Mouse (Mus musculus) embryonic facial prominence, embryonic 13.5 days (tissue): ENCODE measurements around the gene Asic2. TPM values are rescaled to one million over a fixed set of nuclear protein-coding genes. Genes with fewer than 3 reads are reported as not detected.

ENCODE experiments used
- ATAC-seq: fragments of 200-750 bp; cut with Nextera tagmentation; 2 replicates; pipeline ENCODE4 v1.8.0; 2017; ENCODE audit warnings: low read depth; ENCODE audit not compliant: insufficient number of reproducible peaks, insufficient read depth, low FRiP score, low TSS enrichment
- H3K27ac ChIP-seq: fragments of 300-500 bp; sonication (generic); 2 replicates; pipeline ENCODE4 v1.5.1; 2015; ENCODE audit warnings: moderate library complexity, mild to moderate bottlenecking, inconsistent platforms
- H3K27me3 ChIP-seq: fragments of 300-500 bp; sonication (generic); 2 replicates; pipeline ENCODE4 v1.6.1; 2015; ENCODE audit warnings: mild to moderate bottlenecking, inconsistent platforms
- H3K36me3 ChIP-seq: fragments of 300-500 bp; sonication (generic); 2 replicates; pipeline ENCODE4 v1.6.1; 2015; ENCODE audit warnings: mild to moderate bottlenecking, inconsistent platforms
- H3K4me1 ChIP-seq: fragments of 300-500 bp; sonication (generic); 2 replicates; pipeline ENCODE4 v1.6.1; 2015; ENCODE audit warnings: inconsistent platforms
- H3K4me2 ChIP-seq: fragments of 300-500 bp; sonication (generic); 2 replicates; pipeline ENCODE4 v1.6.1; 2015; ENCODE audit warnings: moderate library complexity, mild to moderate bottlenecking, inconsistent platforms
- H3K4me3 ChIP-seq: fragments of 300-500 bp; sonication (generic); 2 replicates; pipeline ENCODE4 v1.5.1; 2015; ENCODE audit warnings: mild to moderate bottlenecking, inconsistent platforms
- H3K9ac ChIP-seq: fragments of 300-500 bp; sonication (generic); 2 replicates; pipeline ENCODE4 v1.6.1; 2015; ENCODE audit warnings: mild to moderate bottlenecking, inconsistent platforms
- H3K9me3 ChIP-seq: fragments of 300-500 bp; sonication (generic); 2 replicates; pipeline ENCODE4 v1.6.1; 2016; ENCODE audit warnings: inconsistent platforms
- WGBS: fragments of 180-500 bp; shearing (Covaris S2); methylation state at CpG from one replicate; pipeline ENCODE4 v1.1.7; 2015; ENCODE audit warnings: mixed read lengths; 5-methylcytosine and 5-hydroxymethylcytosine counted together
- polyA plus RNA-seq: library from polyadenylated mRNA; unstranded; fragments of >200 nt; fragmentation: Nextera tagmentation; extraction: Ambion mirVana; gene quantifications from 2 replicates; pipeline ENCODE4 v1.2.1, GENCODE M21; 2015

Gene Asic2
- polyA plus RNA-seq, 1 experiment from 2014 or later = 0.60 TPM

- no peak for ATAC-seq
- no peaks in the 10 kb centered on the region for H3K4me1 ChIP-seq
- H3K4me3 ChIP-seq = no peak overlapping the region
- H3K9ac ChIP-seq = no peak overlapping the region
- H3K9me3 ChIP-seq = no peaks in the 10 kb centered on the region
- no peaks in the 10 kb centered on the region for H3K27me3 ChIP-seq
- H3K27ac ChIP-seq = no peak overlapping the region
- no peaks in the 10 kb centered on the region for H3K36me3 ChIP-seq
- 58% methylated on average over 1 of the region's 1 CpGs for WGBS
- no peak overlapping the region for H3K4me2 ChIP-seq
Observed at GRCm38 (mm10) chr11:81832381-81832780, 135.9 kb downstream of the Asic2 start.

DNA sequence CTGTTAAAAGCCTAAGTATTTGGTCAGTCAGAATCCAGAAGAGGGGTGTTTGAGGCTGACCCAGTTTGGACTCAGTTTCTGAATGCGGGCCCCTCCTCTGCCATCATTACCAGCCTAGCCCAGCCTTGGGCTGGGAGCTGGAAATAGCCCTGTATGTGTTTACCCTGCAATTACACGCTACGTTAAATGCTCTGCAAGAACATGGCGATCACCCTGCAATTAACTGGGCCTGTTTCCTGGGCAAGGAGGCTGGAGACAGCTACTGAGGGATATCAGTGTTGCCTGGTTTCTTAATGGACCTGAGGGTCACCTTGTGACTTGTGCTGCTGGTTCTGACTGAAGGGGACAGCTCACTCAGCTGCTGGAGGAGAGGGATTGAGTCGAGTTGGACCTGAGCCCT, 151.7 kb downstream of the Asic2 start:
- no peak for ATAC-seq
- 15% methylated on average over 5 of the region's 5 CpGs for WGBS
- Histone ChIP-seq H3K4me1 (no peaks in the 10 kb centered on the region), H3K36me3 (no peaks in the 10 kb centered on the region), H3K9me3 (no peaks in the 10 kb centered on the region), H3K4me3 (no peak overlapping the region), H3K4me2 (no peak overlapping the region), H3K9ac (no peak overlapping the region), H3K27me3 (0 out of 2 replicates have a peak, but pooled peaks cover 4% of the 10 kb centered on the region), H3K27ac (no peak overlapping the region)

DNA sequence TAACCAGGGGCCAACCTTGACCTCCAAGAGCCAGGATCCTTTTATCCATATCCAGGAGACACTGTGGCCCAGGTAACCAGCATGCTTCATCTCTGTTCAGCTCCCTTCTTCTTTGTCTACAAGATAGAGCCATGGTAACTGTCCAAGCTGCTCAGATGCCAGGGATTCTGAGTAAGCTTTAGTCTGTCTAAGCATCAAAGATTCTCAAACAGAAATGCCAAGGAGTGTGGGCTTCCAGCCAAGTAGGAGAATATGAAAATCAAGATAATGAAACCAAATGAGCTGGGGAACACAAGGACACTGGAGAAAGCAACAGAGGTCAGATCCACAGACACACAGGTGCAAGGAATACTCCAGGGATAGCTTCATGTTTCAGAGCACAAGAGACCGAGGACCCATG, 153.4 kb downstream of the Asic2 start:
- no peak overlapping the region for H3K4me3 ChIP-seq
- H3K9ac ChIP-seq = no peak overlapping the region
- no peaks in the 10 kb centered on the region for H3K4me1 ChIP-seq
- WGBS = 88% methylated on average over 1 of the region's 1 CpGs
- no peak overlapping the region for H3K27ac ChIP-seq
- no peak for ATAC-seq
- no peak overlapping the region for H3K4me2 ChIP-seq
- no peaks in the 10 kb centered on the region for H3K9me3 ChIP-seq
- no peaks in the 10 kb centered on the region for H3K36me3 ChIP-seq
- 0 out of 2 replicates have a peak, but pooled peaks cover 4% of the 10 kb centered on the region for H3K27me3 ChIP-seq

DNA sequence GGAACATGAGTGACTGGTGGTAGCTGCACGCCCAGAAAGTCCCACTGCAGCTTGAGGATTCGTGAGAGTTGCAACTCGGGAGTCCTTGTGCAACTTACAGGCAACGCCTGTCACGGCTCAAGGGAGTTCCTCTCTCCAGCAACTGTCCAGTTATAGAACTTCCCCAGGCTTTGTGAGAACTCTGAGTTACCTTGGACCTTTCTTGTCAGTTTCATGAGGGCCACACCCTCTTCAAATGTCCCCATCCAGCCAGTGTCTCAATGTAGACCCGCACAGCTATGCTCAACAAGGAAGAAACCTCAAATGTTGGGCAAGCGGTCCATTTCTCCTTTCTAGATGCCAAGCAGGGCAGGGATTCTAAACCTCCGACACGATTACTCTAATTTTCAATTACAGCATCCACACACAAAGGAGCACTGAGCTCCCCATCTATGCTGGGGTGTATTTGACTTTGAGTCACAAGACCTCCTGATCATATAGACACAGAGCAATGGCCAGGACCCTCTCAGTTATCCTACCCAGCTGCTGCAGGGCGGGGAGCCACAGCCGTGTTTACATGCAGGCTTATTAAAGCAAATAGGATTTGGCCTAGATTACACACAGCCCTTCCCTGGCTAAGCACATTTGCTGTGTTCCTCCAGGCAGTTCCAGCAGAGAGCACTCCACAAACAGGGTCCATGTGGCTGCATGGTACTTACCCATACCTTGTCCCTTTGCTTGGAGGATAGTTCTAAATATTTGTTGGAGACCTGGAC, 161.2 kb downstream of the Asic2 start:
- no peak overlapping the region for H3K4me3 ChIP-seq
- H3K27me3 ChIP-seq = no peaks in the 10 kb centered on the region
- WGBS = 82% methylated on average over 11 of the region's 11 CpGs
- no peaks in the 10 kb centered on the region for H3K4me1 ChIP-seq
- H3K27ac ChIP-seq = no peak overlapping the region
- no peaks in the 10 kb centered on the region for H3K36me3 ChIP-seq
- no peak overlapping the region for H3K4me2 ChIP-seq
- H3K9me3 ChIP-seq = no peaks in the 10 kb centered on the region
- no peak for ATAC-seq
- H3K9ac ChIP-seq = no peak overlapping the region

DNA sequence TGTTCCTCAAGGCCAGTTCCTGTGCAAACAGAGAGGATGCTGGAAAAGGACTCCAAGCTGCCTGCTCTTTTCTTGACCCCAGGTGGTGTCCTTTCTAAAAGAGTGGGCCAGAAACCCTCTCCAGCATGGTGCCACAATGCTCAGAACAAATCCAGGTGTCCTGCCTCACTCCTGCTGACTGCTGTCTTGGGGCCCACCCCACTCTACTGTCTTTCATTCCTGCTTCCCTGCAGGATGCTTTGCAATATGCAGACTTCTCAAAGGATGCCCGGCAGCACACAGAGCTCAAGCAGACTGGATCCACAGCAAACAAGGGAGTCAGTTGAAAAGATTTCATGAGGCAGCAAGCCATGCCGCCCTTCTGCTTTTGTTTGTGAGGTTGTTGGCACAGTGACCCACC, 164.7 kb downstream of the Asic2 start:
- H3K4me3 ChIP-seq = no peak overlapping the region
- no peaks in the 10 kb centered on the region for H3K9me3 ChIP-seq
- no peak overlapping the region for H3K27ac ChIP-seq
- no peaks in the 10 kb centered on the region for H3K36me3 ChIP-seq
- WGBS = 32% methylated on average over 2 of the region's 2 CpGs
- H3K27me3 ChIP-seq = no peaks in the 10 kb centered on the region
- no peaks in the 10 kb centered on the region for H3K4me1 ChIP-seq
- no peak for ATAC-seq
- H3K4me2 ChIP-seq = no peak overlapping the region
- H3K9ac ChIP-seq = no peak overlapping the region

GRCm38 (mm10) chr11:81802614-81803013, 165.6 kb downstream of the Asic2 start:
- H3K4me2 ChIP-seq = no peak overlapping the region
- H3K27ac ChIP-seq = no peak overlapping the region
- no peak overlapping the region for H3K4me3 ChIP-seq
- no peak for ATAC-seq
- no peaks in the 10 kb centered on the region for H3K9me3 ChIP-seq
- H3K36me3 ChIP-seq = no peaks in the 10 kb centered on the region
- H3K4me1 ChIP-seq = no peaks in the 10 kb centered on the region
- WGBS = 82% methylated on average over 1 of the region's 1 CpGs
- no peak overlapping the region for H3K9ac ChIP-seq
- no peaks in the 10 kb centered on the region for H3K27me3 ChIP-seq

DNA sequence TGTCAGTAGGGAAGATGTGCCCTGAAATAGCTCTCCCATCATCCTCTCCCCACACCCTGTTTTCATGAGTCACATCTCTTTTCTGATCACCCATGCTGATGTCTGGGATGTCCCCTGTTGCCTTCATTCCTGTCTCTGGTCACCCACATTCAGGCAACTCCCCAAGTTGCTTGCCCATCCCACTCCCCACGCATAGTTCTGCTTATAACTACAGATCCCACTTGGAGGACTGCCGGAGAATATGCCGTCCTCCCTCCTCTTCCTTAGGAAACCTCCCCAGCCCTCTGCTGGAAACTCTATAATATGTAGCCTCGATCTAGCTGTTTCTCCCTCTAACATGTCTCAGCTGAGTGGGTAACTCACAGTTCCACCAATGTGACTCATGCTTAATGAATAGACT, 167.4 kb downstream of the Asic2 start:
- no peak for ATAC-seq
- Histone ChIP-seq H3K4me1 (0 out of 2 replicates have a peak, but pooled peaks cover 10% of the 10 kb centered on the region), H3K4me3 (no peak overlapping the region), H3K27ac (no peak overlapping the region), H3K4me2 (no peak overlapping the region), H3K36me3 (no peaks in the 10 kb centered on the region), H3K27me3 (peaks cover 6% of the 10 kb centered on the region; the same call in 1 of the 2 replicates), H3K9me3 (no peaks in the 10 kb centered on the region), H3K9ac (no peak overlapping the region)
- WGBS = 71% methylated on average over 4 of the region's 4 CpGs

GRCm38 (mm10) chr11:81793588-81793987, 174.7 kb downstream of the Asic2 start:
- Histone ChIP-seq H3K4me2 (no peak overlapping the region), H3K27ac (no peak overlapping the region), H3K9me3 (no peaks in the 10 kb centered on the region), H3K27me3 (peaks cover 6% of the 10 kb centered on the region; the same call in 1 of the 2 replicates), H3K9ac (no peak overlapping the region), H3K4me1 (0 out of 2 replicates have a peak, but pooled peaks cover 10% of the 10 kb centered on the region), H3K36me3 (no peaks in the 10 kb centered on the region), H3K4me3 (no peak overlapping the region)
- no peak for ATAC-seq
- 70% methylated on average over 2 of the region's 2 CpGs for WGBS

- peaks cover under 1% of the 10 kb centered on the region; the same call in 1 of the 2 replicates for H3K27me3 ChIP-seq
- H3K4me1 ChIP-seq = 0 out of 2 replicates have a peak, but pooled peaks cover 5% of the 10 kb centered on the region
- H3K9me3 ChIP-seq = no peaks in the 10 kb centered on the region
- no peaks in the 10 kb centered on the region for H3K36me3 ChIP-seq
- no peak overlapping the region for H3K27ac ChIP-seq
- no peak for ATAC-seq
- H3K4me2 ChIP-seq = no peak overlapping the region
- no peak overlapping the region for H3K9ac ChIP-seq
- no peak overlapping the region for H3K4me3 ChIP-seq
- WGBS = 69% methylated on average over 1 of the region's 1 CpGs
Observed at GRCm38 (mm10) chr11:81791579-81791978, 176.7 kb downstream of the Asic2 start.

DNA sequence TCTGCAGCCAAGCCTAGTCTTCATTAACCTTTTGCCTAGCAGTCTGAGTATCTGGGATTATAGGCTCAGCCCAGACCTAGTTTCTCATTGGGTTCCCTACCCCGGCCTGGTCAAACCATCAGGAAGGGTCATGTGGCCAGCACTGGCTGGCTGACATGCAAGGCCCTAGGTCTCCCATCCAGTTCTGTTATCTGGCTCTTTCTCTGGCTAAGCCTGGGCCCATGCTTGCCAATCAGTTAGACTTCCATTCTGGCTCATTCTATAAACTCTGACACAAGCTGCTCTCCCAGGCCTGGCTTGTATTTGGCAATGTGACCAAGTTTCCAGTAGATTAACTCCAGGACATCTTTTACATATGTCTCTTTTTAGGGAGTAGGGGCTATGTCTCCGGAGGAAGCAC, 187.7 kb downstream of the Asic2 start:
- Histone ChIP-seq H3K9ac (no peak overlapping the region), H3K4me1 (no peaks in the 10 kb centered on the region), H3K27me3 (no peaks in the 10 kb centered on the region), H3K9me3 (no peaks in the 10 kb centered on the region), H3K27ac (no peak overlapping the region), H3K36me3 (no peaks in the 10 kb centered on the region), H3K4me3 (no peak overlapping the region), H3K4me2 (no peak overlapping the region)
- WGBS = 76% methylated on average over 2 of the region's 2 CpGs
- no peak for ATAC-seq

GRCm38 (mm10) chr11:81779881-81780280, 188.4 kb downstream of the Asic2 start:
- no peak overlapping the region for H3K9ac ChIP-seq
- no peak overlapping the region for H3K4me2 ChIP-seq
- no peak overlapping the region for H3K4me3 ChIP-seq
- no peaks in the 10 kb centered on the region for H3K4me1 ChIP-seq
- no peaks in the 10 kb centered on the region for H3K9me3 ChIP-seq
- no peak for ATAC-seq
- H3K36me3 ChIP-seq = no peaks in the 10 kb centered on the region
- no peaks in the 10 kb centered on the region for H3K27me3 ChIP-seq
- 78% methylated on average over 7 of the region's 7 CpGs for WGBS
- no peak overlapping the region for H3K27ac ChIP-seq

GRCm38 (mm10) chr11:81771195-81771895, 196.9 kb downstream of the Asic2 start:
- 10% methylated on average over 7 of the region's 7 CpGs for WGBS
- no peak overlapping the region for H3K27ac ChIP-seq
- H3K9me3 ChIP-seq = no peaks in the 10 kb centered on the region

More at GRCm38 (mm10) chr11:81771195-81771895, 196.9 kb downstream of the Asic2 start:
- Histone ChIP-seq H3K4me1 (peaks cover 10% of the 10 kb centered on the region), H3K4me3 (no peak overlapping the region), H3K4me2 (no peak overlapping the region), H3K9ac (no peak overlapping the region), H3K27me3 (peaks cover 3% of the 10 kb centered on the region; the same call in 1 of the 2 replicates), H3K36me3 (no peaks in the 10 kb centered on the region)
- no peak for ATAC-seq
